Mouse (Mus musculus): ENCODE measurements around the gene Gmpr.

DNA sequence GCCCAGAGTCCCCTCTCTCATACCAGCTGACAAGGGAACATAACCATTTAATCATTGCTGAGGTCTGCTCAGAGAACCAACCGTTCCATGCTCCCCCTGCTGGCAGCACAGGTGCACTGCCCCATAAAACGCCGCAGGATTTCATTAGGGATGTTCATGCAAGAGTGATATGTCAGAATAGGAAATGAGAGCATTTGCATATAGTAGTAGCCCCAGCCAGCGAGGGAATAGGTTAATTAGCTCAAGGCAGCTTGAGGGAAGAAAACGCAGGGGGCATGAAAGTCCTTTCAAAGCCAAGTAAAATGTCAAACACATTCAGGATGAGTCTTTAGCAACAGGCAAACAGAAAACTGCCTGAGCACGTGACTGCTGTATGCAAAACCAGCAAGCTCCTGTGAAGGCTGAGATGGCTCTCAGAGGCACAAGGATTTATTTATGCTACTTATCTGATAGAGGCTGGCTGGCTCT, 64.6 kb downstream of the Gmpr start:
- TF ChIP-seq CTCF (IDR thresholded peaks at IDR 0.05; ENCODE audit: borderline replicate concordance, insufficient read depth, low read length) (peak; percentile 81), POLR2A (IDR thresholded peaks at IDR 0.05; ENCODE audit: low read depth, low read length) (no peak)
